Mouse (Mus musculus) MEL (cell line): ENCODE results near the gene Orc6. TPM values are rescaled to one million over a fixed set of nuclear protein-coding genes. Genes with fewer than 3 reads are reported as not detected.

ENCODE experiments used
- DNase-seq: peaks from one replicate; pipeline ENCODE4 v3.0.0; 2011; ENCODE audit warnings: low read depth, low spot score
- H3K27ac ChIP-seq: 2 replicates; pipeline ENCODE4 v1.5.1; 2012; ENCODE audit warnings: low read depth, mild to moderate bottlenecking, control low read depth, low read length, moderate library complexity; ENCODE audit not compliant: control insufficient read depth
- H3K27me3 ChIP-seq, 2 experiments: fragments of 150-350 bp in 1 of 2; sonication (generic) in 1 of 2; 2 replicates each; pipeline ENCODE4 v1.6.1; 2012; ENCODE audit warnings: low read length in 2 of 2, mild to moderate bottlenecking in 2 of 2, improper control_type of control experiment in 1 of 2, moderate library complexity in 1 of 2; ENCODE audit not compliant: insufficient read depth in 2 of 2, control insufficient read depth in 1 of 2
- H3K36me3 ChIP-seq, 2 experiments: 2 replicates each; pipeline ENCODE4 v1.6.1; 2012 to 2014; ENCODE audit warnings: low read length in 2 of 2, improper control_type of control experiment in 1 of 2, inconsistent platforms in 1 of 2, mild to moderate bottlenecking in 1 of 2; ENCODE audit not compliant: insufficient read depth in 2 of 2, control insufficient read depth in 1 of 2
- H3K4me1 ChIP-seq, 2 experiments: fragments of 150-350 bp in 1 of 2; sonication (generic) in 1 of 2; 2 replicates each; pipeline ENCODE4 v1.6.1; 2012; ENCODE audit warnings: low read length in 2 of 2, improper control_type of control experiment in 1 of 2, mild to moderate bottlenecking in 1 of 2; ENCODE audit not compliant: insufficient read depth in 2 of 2, control insufficient read depth in 1 of 2
- H3K4me3 ChIP-seq, 2 experiments: fragments of 150-350 bp in 1 of 2; sonication (generic) in 1 of 2; 2 replicates each; pipeline ENCODE4 v1.5.1; 2012; ENCODE audit warnings: low read depth in 2 of 2, low read length in 2 of 2, mild to moderate bottlenecking in 2 of 2, moderate library complexity in 2 of 2, control low read depth in 1 of 2, improper control_type of control experiment in 1 of 2; ENCODE audit not compliant: control insufficient read depth in 1 of 2, insufficient read depth in 1 of 2
- H3K79me2 ChIP-seq: 2 replicates; pipeline ENCODE4 v1.6.1; 2012; ENCODE audit warnings: mild to moderate bottlenecking, low read length, moderate library complexity; ENCODE audit not compliant: control insufficient read depth, poor library complexity, insufficient read depth
- H3K9ac ChIP-seq: 2 replicates; pipeline ENCODE4 v1.6.1; 2012; ENCODE audit warnings: low read depth, mild to moderate bottlenecking, control low read depth, low read length, moderate library complexity; ENCODE audit not compliant: control insufficient read depth, poor library complexity, severe bottlenecking
- H3K9me3 ChIP-seq: fragments of 150-350 bp; sonication (generic); replicated peaks from 2 replicates; pipeline ENCODE4 v1.6.1; 2012; ENCODE audit warnings: mild to moderate bottlenecking, low read length, improper control_type of control experiment, moderate library complexity; ENCODE audit not compliant: insufficient read depth
- CHD1 ChIP-seq: IDR thresholded peaks from 2 replicates; pipeline ENCODE4 v1.6.1; 2012; ENCODE audit warnings: low read depth, mild to moderate bottlenecking, inconsistent platforms, low read length, improper control_type of control experiment
- E2F4 ChIP-seq: IDR thresholded peaks from 2 replicates; pipeline ENCODE4 v1.6.1; 2011; ENCODE audit warnings: low read depth, low read length, improper control_type of control experiment, borderline replicate concordance
- ELF1 ChIP-seq: IDR thresholded peaks from 2 replicates; pipeline ENCODE4 v1.6.1; 2014; ENCODE audit warnings: low read depth, mild to moderate bottlenecking, inconsistent platforms, low read length, improper control_type of control experiment, moderate library complexity
- EP300 ChIP-seq, 2 experiments: IDR thresholded peaks; 2 replicates each; pipeline ENCODE4 v1.6.1; 2011; ENCODE audit warnings: improper control_type of control experiment in 2 of 2, low read length in 2 of 2, low read depth in 1 of 2, mild to moderate bottlenecking in 1 of 2
- ETS1 ChIP-seq: IDR thresholded peaks from 2 replicates; pipeline ENCODE4 v1.6.1; 2012; ENCODE audit warnings: low read depth, mild to moderate bottlenecking, inconsistent platforms, low read length, improper control_type of control experiment, moderate library complexity
- GATA1 ChIP-seq: IDR thresholded peaks from 2 replicates; pipeline ENCODE4 v1.6.1; 2011; ENCODE audit warnings: low read depth, low read length, improper control_type of control experiment
- JUND ChIP-seq: IDR thresholded peaks from 2 replicates; pipeline ENCODE4 v1.6.1; 2011; ENCODE audit warnings: low read depth, mild to moderate bottlenecking, improper control_type of control experiment, low read length
- MAZ ChIP-seq: IDR thresholded peaks from 2 replicates; pipeline ENCODE4 v1.6.1; 2012; ENCODE audit warnings: low read depth, mild to moderate bottlenecking, inconsistent platforms, low read length, improper control_type of control experiment
- MXI1 ChIP-seq: IDR thresholded peaks from 2 replicates; pipeline ENCODE4 v1.6.1; 2011; ENCODE audit warnings: mild to moderate bottlenecking, low read depth, low read length, improper control_type of control experiment
- POLR2A ChIP-seq, 2 experiments: IDR thresholded peaks; 2 replicates each; pipeline ENCODE4 v1.6.1; 2011 to 2012; ENCODE audit warnings: low read length in 2 of 2, mild to moderate bottlenecking in 2 of 2, control low read depth in 1 of 2, improper control_type of control experiment in 1 of 2, low read depth in 1 of 2, moderate library complexity in 1 of 2; ENCODE audit not compliant: control insufficient read depth in 1 of 2, insufficient read depth in 1 of 2, poor library complexity in 1 of 2
- POLR2AphosphoS2 ChIP-seq: IDR thresholded peaks from 2 replicates; pipeline ENCODE4 v1.6.1; 2011; ENCODE audit warnings: low read length, improper control_type of control experiment
- POLR2AphosphoS5 ChIP-seq: IDR thresholded peaks from 2 replicates; pipeline ENCODE4 v1.6.1; 2012; ENCODE audit warnings: low read depth, borderline replicate concordance, mild to moderate bottlenecking, inconsistent platforms, low read length, moderate library complexity, mixed read lengths
- SMC3 ChIP-seq: IDR thresholded peaks from 2 replicates; pipeline ENCODE4 v1.6.1; 2011; ENCODE audit warnings: low read depth, low read length, improper control_type of control experiment
- TBP ChIP-seq: IDR thresholded peaks from 2 replicates; pipeline ENCODE4 v1.8.0; 2011; ENCODE audit warnings: low read depth, low read length, improper control_type of control experiment
- USF2 ChIP-seq, 2 experiments: IDR thresholded peaks; 2 replicates each; pipeline ENCODE4 v1.6.1; 2011 to 2012; ENCODE audit warnings: improper control_type of control experiment in 2 of 2, low read length in 2 of 2, borderline replicate concordance in 1 of 2, inconsistent platforms in 1 of 2, low read depth in 1 of 2, mild to moderate bottlenecking in 1 of 2; ENCODE audit not compliant: insufficient read depth in 1 of 2
- ZNF384 ChIP-seq: IDR thresholded peaks from 2 replicates; pipeline ENCODE4 v1.6.1; 2012; ENCODE audit warnings: low read depth, mild to moderate bottlenecking, inconsistent platforms, low read length, improper control_type of control experiment
- polyA plus RNA-seq, 2 experiments: library from polyadenylated mRNA; stranded (reverse) in 1 of 2; unstranded in 1 of 2; fragments of >175 nt in 1 of 2; fragments of >200 nt in 1 of 2; gene quantifications; 2 replicates each; pipeline versions ENCODE4 v1.2.1 to v1.2.4; 2012; ENCODE audit warnings: low replicate concordance in 2 of 2, low read depth in 1 of 2; ENCODE audit not compliant: insufficient read length in 2 of 2, insufficient read depth in 1 of 2, missing spikeins in 1 of 2
- total RNA-seq: library from RNA; depleted of rRNA; stranded (reverse); fragments of 300-350 nt; gene quantifications from 2 replicates; pipeline ENCODE4 v1.2.3, GENCODE M21; 2012

Gene Orc6
- total and polyA plus RNA-seq, 3 experiments, result 87.7 to 115 TPM; not detected in 1

GRCm38 (mm10) chr8:85313036-85313435 is 13.6 kb downstream of the Orc6 start:
- Histone ChIP-seq H3K27me3 (no peaks in the 10 kb centered on the region), H3K4me1 (peaks cover 0 to 7% of the 10 kb centered on the region in 2 experiments; a peak in 2 of 4 replicates)
- TF ChIP-seq GATA1 (no peak), ZNF384 (peak; percentile 61; the same call in 1 of the 2 replicates)
- TF ChIP-seq, all 39 proteins: peak for 1
- Histone ChIP-seq H3K4me3 (no peak overlapping the region), H3K9ac (no peak overlapping the region), H3K36me3 (peaks cover 2 to 5% of the 10 kb centered on the region in 2 experiments), H3K27ac (no peak overlapping the region), H3K79me2 (no peaks in the 10 kb centered on the region), H3K9me3 (no peaks in the 10 kb centered on the region)
- DNase-seq, result peak; percentile 28

DNA sequence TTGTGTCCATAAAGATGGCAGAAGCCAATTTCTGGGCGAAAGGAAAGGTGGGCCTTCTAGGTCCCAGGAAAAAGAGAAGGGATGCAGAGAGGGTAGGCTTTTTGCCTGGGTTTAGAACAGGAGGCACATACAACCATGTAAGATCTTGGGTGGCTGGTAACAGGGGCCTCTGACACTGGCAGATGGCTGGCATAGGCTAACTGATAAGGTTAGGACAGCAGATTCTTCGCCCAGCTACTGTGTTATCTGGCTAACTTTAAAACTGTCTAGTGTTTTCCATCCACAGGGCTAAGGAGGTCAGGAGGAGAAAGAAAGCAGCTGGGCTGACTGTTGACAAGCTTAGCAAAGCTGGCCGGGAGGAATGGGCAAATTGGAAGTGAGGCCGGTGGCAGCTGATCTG is 19.1 kb downstream of the Orc6 start:
- Histone ChIP-seq H3K4me1 (no peaks in the 10 kb centered on the region), H3K36me3 (no peaks in the 10 kb centered on the region; a peak in 1 of 4 replicates), H3K27me3 (no peaks in the 10 kb centered on the region), H3K79me2 (no peaks in the 10 kb centered on the region), H3K9me3 (no peaks in the 10 kb centered on the region), H3K27ac (no peak overlapping the region), H3K4me3 (no peak overlapping the region), H3K9ac (no peak overlapping the region)
- TF ChIP-seq ELF1 (no peak), CHD1 (no peak), SMC3 (no peak), E2F4 (no peak), MXI1 (no peak), POLR2AphosphoS5 (no peak)
- DNase-seq, result no peak

DNA sequence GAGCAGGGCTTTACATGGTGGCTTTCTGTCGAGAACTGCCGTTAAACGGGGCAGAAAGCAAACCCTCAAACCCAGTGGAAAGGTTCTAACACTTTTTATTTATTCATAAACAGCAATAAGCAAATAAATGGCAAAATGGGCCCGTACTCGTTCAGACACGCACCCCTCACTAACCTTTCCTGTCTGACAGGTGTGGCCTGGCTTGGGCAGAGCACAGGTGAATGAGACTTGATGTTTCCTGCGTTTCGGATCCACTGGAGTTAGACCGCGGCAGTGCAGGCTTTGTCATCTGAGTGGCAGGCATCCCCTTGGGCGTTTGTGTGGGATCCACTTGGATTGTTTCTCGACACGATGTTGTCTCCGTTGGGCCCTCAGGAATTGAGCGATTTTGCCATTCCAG is 22.5 kb downstream of the Orc6 start:
- Histone ChIP-seq H3K4me1 (no peaks in the 10 kb centered on the region), H3K9ac (no peak overlapping the region), H3K27ac (no peak overlapping the region), H3K27me3 (no peaks in the 10 kb centered on the region), H3K4me3 (no peak overlapping the region), H3K79me2 (no peaks in the 10 kb centered on the region)
- no peak for DNase-seq
- TF ChIP-seq POLR2A (IDR thresholded peaks at IDR 0.05; ENCODE audit: control insufficient read depth in 1 of 2, insufficient read depth in 1 of 2, low read depth in 1 of 2, low read length in 2 of 2, poor library complexity in 1 of 2) (no peak), EP300 (IDR thresholded peaks at IDR 0.05; ENCODE audit: low read depth in 1 of 2, low read length in 2 of 2) (no peak), MAZ (no peak), POLR2AphosphoS2 (no peak), TBP (no peak), CHD1 (no peak), JUND (no peak), USF2 (IDR thresholded peaks at IDR 0.05; ENCODE audit: borderline replicate concordance in 1 of 2, insufficient read depth in 1 of 2, low read depth in 1 of 2, low read length in 2 of 2) (no peak), ETS1 (no peak)
- TF ChIP-seq, all 39 proteins: peak for 0
- H3K36me3 ChIP-seq, result no peaks in the 10 kb centered on the region
- H3K9me3 ChIP-seq, result no peaks in the 10 kb centered on the region
